Mouse (Mus musculus) neural tube, postnatal 0 days (tissue): ENCODE measurements around the gene Kcnh7. TPM values are rescaled to one million over a fixed set of nuclear protein-coding genes. Genes with fewer than 3 reads are reported as not detected.

Source experiments
- polyA plus RNA-seq: library from polyadenylated mRNA; unstranded; fragments of >200 nt; fragmentation: Nextera tagmentation; extraction: Ambion mirVana; gene quantifications from 2 replicates; pipeline ENCODE4 v1.2.1, GENCODE M21; 2015

Gene Kcnh7
- polyA plus RNA-seq: 6.9 and 8.9 TPM in 2 replicates

GRCm38 (mm10) chr2:63183563-63184545 lies at the start of gene Kcnh7:
Gene Kcnh7, minus strand, starts transcription at chr2:63184287.

GRCm38 (mm10) chr2:62664135-62664670 lies 519.9 kb downstream of the Kcnh7 start, which contains the start of gene Gca:
Gene Gca, plus strand, starts transcription at chr2:62664285.

GRCm38 (mm10) chr2:62646014-62646645 lies 538.0 kb downstream of the Kcnh7 start, which contains the start of gene Ifih1:
Gene Ifih1, minus strand, starts transcription at chr2:62646255.

